Mouse (Mus musculus) liver, postnatal 0 days (tissue): ENCODE results near the gene Btbd35f26.
"Not testable (repeated sequence)": the region's sequence is repeated elsewhere in the genome, so short reads cannot be mapped to it uniquely, and the experiment has no call there.

Experiments
- CTCF ChIP-seq: sonication (generic); IDR thresholded peaks from 2 replicates; pipeline ENCODE4 v1.5.1; 2016; ENCODE audit warnings: antibody characterized with exemption, low read depth
- EP300 ChIP-seq: IDR thresholded peaks from 2 replicates; pipeline ENCODE4 v1.6.1; 2016; ENCODE audit warnings: antibody characterized with exemption, low read depth, mild to moderate bottlenecking

DNA sequence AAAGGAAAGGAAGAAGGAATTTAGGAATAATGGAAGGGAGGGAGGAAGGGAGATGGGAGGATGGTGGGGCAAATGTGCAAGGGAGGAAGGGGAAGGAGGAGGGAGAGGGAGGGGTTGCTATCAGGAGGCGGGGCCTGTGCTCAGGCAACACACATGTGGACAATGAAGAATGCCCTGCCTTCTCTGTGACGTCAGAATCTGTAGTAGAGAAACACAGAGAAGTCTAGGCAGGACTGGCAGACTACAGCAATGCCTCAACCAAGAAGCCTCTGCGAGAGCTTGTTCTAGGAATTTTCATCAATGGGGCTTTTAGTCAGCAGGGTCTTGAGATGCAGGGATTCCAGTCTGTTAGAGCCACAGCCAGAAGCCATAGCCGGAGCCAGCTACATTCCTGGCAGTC, at the start of gene Btbd35f26:
- TF ChIP-seq CTCF, EP300: not testable (repeated sequence)
